Mouse (Mus musculus) brain, embryonic 14.5 days (tissue): Measurements from ENCODE around the gene Gm49320.

ENCODE experiments used
- CTCF ChIP-seq: fragments of 200-500 bp; IDR thresholded peaks from 2 replicates; pipeline ENCODE4 v1.5.1; 2012; ENCODE audit warnings: inconsistent platforms, mild to moderate bottlenecking, moderate library complexity, borderline replicate concordance; ENCODE audit not compliant: insufficient read depth, insufficient read length; ENCODE audit errors: extremely low read depth
- POLR2A ChIP-seq: fragments of 200-500 bp; IDR thresholded peaks from 2 replicates; pipeline ENCODE4 v1.6.1; 2012; ENCODE audit warnings: mild to moderate bottlenecking, inconsistent platforms, borderline replicate concordance; ENCODE audit not compliant: poor library complexity, insufficient read depth, insufficient read length, severe bottlenecking; ENCODE audit errors: extremely low read depth

GRCm38 (mm10) chr8:4216791-4217621 lies 21.7 kb upstream of the Gm49320 start, which contains the start of gene Prr36:
- no peak for TF ChIP-seq CTCF
- peak; percentile 59; the same call in 1 of the 2 replicates for TF ChIP-seq POLR2A
